Mouse (Mus musculus) thymus, adult 2 months (tissue): ENCODE measurements around the gene Zfyve28.

Experiments used
- CTCF ChIP-seq: fragments of 200-500 bp; IDR thresholded peaks from 2 replicates; pipeline ENCODE4 v1.5.1; 2012; ENCODE audit warnings: mild to moderate bottlenecking, control low read depth, low read length, moderate library complexity, borderline replicate concordance; ENCODE audit not compliant: control insufficient read depth, poor library complexity, insufficient read depth; ENCODE audit errors: extremely low read depth
- POLR2A ChIP-seq: fragments of 200-500 bp; IDR thresholded peaks from 2 replicates; pipeline ENCODE4 v1.6.1; 2012; ENCODE audit warnings: mild to moderate bottlenecking, low read length, control low read depth, moderate library complexity; ENCODE audit not compliant: control insufficient read depth, poor library complexity, insufficient read depth; ENCODE audit errors: extremely low read depth

DNA sequence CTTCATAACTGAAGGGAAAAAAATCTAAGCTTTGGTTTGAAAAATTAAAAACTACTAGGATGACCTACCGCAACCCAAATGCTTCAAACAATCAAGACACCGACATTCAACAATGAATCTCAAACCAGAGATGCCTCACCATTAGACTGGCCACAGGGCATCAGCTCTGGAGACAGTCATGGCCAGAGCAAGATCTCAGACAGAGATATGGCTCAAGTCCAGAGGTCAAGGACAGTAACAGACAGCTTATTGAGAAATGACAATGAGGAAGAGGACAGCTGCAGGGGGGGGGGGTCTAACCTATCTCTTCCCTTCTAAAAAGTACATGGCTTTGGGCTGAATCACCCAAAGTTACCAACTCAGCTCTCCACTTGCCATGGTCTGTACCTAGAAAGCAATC, 3.0 kb downstream of the Zfyve28 start:
- no peak for TF ChIP-seq POLR2A
- no peak for TF ChIP-seq CTCF
